Mouse (Mus musculus): ENCODE results near the gene Gm40193. TPM values are rescaled to one million over a fixed set of nuclear protein-coding genes. Genes with fewer than 3 reads are reported as not detected.
"Not testable (repeated sequence)": the region's sequence is repeated elsewhere in the genome, so short reads cannot be mapped to it uniquely, and the experiment has no call there.

Gm40193 gene
- total RNA-seq (2021), result not detected
- long read RNA-seq, experiment 1, result 0 reads
- long read RNA-seq, experiment 2, result 0 reads

DNA sequence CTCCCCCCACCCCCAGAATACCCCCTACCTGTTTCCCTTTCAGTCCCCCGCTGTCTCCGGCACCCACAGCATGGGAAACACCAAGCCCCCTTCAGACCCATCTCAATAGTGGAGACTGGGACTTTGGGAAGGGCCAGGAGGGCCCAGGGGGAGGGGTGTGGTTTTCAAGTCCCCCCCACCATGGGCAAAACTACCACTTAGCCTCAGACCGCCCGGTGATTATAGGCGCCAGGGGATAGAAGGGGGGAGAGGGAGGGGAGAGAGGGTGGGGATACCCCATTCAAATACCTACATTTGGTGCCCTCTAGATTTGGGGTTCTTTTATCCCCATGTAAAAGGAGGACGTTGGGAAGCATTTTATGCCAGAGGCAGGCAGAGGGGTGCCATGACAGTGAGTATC lies at the start of gene Gm40193:
Gene Gm40193 (minus strand): TSS at position 101 of the 400 bp plus-strand sequence.
- DNase-seq, result no peak
- intact Hi-C loops (cut with DNase I), result no loop called here

GRCm38 (mm10) chr11:70582196-70582595 lies 49.5 kb upstream of the Gm40193 start:
- DNase-seq, result no peak
- intact Hi-C loops (cut with DNase I), result no loop called here

DNA sequence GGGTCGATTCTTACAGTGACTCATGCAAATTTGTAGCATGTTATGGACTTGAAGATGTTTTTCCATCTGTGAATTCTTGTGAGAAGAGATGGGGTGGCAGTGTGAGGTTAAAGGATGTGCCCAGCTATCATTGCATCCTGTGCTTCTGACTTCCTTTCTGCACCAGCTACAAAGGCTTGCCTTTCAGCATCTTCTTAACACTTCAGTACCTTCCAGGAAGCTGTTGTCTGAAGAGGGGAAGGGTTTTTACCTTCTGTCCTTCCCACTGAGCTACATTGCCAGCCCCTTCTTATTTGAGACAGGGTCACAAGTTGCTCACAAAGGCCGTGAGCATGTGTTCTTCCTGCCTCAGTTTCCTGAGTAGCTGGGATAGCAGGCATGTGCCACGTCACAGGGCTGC lies 48.2 kb upstream of the Gm40193 start:
- intact Hi-C loops (cut with DNase I), result no loop called here
- no peak for DNase-seq

DNA sequence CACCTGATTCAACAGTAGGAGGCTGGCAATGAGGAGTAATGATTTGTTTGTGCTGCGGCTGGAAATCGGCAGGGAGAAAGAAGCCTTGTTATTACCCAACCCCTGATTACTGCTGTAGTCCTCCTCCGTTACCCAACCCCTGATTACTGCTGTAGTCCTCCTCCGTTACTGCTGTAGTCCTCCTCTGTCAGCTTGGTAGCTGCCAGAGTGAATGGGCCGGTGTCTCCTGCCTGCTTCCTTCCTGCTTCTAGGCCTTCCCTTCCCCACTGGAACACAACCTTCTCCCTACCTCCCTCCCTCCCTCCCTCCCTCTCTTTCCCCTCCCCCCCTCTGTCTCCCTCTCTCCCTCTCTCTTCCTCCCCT lies 47.6 kb upstream of the Gm40193 start:
- DNase-seq, result no peak
- intact Hi-C loops (cut with DNase I), result no loop called here

GRCm38 (mm10) chr11:70579710-70580357 lies 47.1 kb upstream of the Gm40193 start:
- DNase-seq, result no peak
- intact Hi-C loops (cut with DNase I), result no loop called here

DNA sequence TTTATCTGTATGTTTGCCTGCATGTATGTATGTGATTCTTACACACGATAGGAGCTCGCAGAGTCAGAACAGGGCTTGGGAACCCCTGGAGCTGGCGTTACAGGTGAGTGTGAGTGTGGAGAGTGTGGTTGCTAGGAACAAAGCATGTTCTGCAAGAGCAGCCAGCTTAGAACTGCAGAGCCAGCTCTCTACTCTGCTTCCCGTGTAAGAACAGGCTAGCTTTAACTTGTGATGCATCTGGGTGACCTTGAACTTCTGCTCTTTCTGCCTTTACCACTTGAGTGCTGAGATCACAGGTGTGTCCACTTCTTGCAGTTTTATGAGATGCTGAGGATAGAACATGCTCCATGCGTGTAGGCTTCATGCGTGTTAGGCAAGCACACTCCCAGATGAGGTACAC lies 46.2 kb upstream of the Gm40193 start:
- no peak for DNase-seq
- intact Hi-C loops (cut with DNase I), result no loop called here

DNA sequence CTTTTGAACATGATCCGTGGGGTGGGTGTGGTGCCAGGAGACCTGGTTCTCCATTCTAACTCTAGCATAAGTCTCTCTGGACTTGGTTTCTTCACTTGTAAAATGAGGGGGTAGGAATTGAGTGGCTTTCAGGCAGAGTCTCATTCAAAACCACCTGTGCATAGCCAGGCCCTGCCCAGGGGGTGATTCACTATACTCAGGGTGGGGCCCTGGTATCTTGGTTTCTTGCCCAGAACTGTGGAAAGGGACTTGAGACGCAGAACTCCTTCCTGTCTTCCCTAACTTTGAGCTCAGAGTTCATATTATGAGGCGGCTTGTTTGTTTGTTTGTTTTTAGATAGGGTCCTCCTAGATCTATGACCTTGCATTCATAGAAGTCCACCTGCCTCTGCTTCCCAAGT lies 44.5 kb upstream of the Gm40193 start:
- DNase-seq, result no peak
- intact Hi-C loops (cut with DNase I), result no loop called here

DNA sequence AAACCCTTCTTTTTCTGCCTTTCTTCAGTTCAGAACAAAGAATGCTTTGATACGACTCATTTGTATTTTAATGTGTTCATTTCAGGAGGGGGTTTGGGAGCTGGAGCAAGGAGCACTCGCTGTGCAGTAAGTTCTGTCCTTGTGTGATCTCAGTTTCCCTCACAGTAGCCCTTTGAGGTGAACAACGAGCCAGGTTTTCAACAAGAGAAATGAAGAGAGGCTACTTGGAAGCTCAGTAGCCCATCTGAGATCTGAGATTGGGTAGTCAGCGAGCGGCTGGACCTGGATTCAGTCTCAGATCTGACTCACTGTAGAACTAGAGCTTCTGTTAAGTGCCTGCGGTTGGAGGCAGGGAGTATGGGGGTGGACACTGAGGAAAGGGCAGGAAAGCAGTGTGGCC lies 41.1 kb upstream of the Gm40193 start:
- intact Hi-C loops (cut with DNase I), result no loop called here
- no peak for DNase-seq

DNA sequence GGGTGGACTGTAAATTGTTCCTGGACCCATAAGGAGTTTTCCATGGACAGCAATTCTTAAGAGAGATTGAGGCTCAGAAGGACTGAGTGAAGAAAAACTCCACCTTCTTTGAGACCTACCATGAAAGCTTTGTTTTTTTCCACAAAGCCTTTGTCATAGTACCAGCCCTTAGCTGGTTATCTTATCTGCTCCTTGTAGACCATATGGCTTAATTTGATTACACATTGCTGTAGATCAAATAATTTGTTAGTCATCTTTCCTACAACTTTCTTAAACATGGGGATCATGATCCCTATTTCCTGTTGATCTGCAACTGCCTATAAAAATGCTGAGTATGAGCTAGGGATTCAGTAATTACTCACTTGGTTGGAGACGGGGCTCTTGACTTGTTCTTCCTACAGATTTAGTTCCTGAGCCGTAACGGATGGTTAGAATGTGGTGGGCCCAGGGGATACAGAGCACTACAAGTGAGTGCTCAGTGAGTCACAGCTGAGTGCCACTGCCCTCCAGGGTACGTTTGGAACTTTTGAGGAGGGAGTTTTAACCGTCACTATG lies 39.7 kb upstream of the Gm40193 start:
- DNase-seq, result no peak
- intact Hi-C loops (cut with DNase I), result no loop called here

GRCm38 (mm10) chr11:70571641-70572040 lies 38.9 kb upstream of the Gm40193 start:
- no peak for DNase-seq
- intact Hi-C loops (cut with DNase I), result no loop called here

GRCm38 (mm10) chr11:70570614-70571013 lies 37.9 kb upstream of the Gm40193 start:
- intact Hi-C loops (cut with DNase I); DNase-seq: not testable (repeated sequence)

GRCm38 (mm10) chr11:70566586-70566985 lies 33.8 kb upstream of the Gm40193 start:
- no peak for DNase-seq
- intact Hi-C loops (cut with DNase I), result no loop called here

GRCm38 (mm10) chr11:70564276-70564873 lies 31.6 kb upstream of the Gm40193 start:
- intact Hi-C loops (cut with DNase I), result no loop called here
- no peak for DNase-seq

DNA sequence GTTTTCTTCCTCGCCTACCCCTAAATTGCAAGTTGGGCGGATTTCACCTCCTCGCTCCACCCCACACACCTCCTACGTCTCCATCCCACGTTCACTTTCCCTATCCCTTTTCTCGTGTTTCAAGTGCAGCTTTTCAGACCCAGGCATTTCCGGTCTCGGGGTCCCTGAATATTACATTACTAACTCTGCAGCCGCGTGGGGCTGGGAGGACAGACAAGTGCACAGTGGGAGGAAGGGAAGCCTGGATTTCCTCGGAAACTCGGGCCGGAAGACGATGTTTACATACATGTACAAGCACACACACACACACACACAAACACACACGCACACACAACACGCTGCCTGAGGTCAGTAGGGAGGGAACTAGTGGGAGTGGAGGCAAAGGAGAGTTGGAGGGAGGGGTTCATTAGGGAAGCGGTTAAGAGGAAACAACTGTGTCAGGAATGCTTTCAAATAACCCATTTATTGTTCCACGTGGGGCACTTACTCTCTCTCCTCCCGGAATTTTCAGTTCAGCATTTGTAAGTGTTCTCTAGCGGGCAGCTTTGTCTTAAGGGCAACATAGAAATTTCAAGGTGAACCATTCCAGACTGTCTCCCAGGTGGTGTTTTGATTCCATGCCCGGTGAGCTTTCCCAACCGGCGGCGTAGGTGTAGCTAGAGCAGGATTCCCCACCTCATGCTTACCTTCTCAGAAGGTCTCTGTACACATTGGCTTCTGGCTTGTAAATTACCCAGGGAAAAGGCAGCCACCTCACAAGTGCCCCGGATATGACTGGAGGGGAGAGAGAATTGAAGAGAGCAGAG lies 30.9 kb upstream of the Gm40193 start:
- DNase-seq, result no peak
- intact Hi-C loops (cut with DNase I), result no loop called here

DNA sequence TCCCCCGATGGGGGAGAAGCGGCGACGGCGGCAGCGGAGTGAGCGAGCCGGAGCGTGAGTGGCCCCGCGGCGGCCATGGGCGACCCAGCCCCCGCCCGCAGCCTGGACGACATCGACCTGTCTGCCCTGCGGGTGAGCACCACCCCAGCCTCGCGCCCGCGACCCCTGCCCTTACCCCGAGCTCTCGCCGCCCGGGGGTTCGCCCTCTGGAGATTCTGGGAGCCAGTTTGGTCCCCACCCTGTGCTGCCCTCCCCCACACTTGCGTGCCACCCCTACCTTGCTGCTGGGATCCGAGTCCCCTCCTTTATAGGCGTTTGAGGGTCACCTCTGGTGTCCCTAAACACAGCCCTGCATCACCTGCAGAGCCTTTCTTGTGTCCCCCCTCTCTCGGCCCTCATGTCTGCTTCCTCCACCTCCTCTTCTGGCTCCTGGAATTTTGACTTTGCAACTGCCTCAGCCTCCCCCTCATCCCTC lies 30.3 kb upstream of the Gm40193 start:
- DNase-seq, result no peak
- intact Hi-C loops (cut with DNase I), result no loop called here

DNA sequence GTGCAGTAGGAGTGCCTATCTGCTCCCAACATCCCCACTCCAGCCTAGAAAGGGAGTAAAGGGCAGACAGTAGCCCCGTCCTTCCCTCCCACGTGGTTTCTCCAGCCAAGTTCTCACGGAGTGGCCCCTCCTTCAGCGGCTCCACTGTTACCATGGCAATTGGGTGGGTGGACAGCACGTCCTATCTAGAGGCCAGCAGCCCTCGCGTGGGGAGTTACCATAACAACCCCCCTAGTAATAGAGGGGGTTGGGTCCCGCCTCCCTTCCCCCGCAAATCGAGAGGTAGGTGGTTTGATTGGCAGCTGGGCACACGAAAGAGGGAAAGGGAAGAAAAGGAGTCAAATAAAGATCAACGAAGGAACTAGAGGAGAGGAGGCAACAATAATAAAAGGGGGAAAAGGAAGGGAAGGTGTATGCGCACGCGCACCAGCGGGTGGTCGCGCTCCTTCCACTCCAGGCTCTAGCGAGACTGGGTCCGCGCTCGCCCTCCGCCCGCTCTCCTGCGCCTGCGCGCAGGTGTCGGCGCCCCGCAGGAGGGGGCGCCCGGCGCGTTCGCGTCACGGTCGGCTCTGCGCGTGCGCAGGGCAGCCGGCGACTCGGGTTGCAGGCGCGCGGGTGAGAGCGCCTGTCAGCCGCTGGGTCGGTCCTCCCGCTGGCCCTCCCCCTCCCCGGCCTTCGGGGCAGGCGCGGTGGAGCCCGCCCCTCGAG lies 29.7 kb upstream of the Gm40193 start, which contains the start of gene Mink1:
Gene Mink1 (plus strand): TSS at position 595 of the 708 bp plus-strand sequence.
- DNase-seq, result peak; percentile 79 to 85
- intact Hi-C loops (cut with DNase I), result no loop called here

- intact Hi-C loops (cut with DNase I), result no loop called here
Measured at GRCm38 (mm10) chr11:70561937-70562286, 29.2 kb upstream of the Gm40193 start.

GRCm38 (mm10) chr11:70557545-70557944 lies 24.8 kb upstream of the Gm40193 start:
- no peak for DNase-seq
- intact Hi-C loops (cut with DNase I), result no loop called here

More at GRCm38 (mm10) chr11:70561937-70562286, 29.2 kb upstream of the Gm40193 start:
- no peak for DNase-seq

GRCm38 (mm10) chr11:70553940-70554339 lies 21.2 kb upstream of the Gm40193 start:
- DNase-seq, result no peak
- intact Hi-C loops (cut with DNase I), result no loop called here

DNA sequence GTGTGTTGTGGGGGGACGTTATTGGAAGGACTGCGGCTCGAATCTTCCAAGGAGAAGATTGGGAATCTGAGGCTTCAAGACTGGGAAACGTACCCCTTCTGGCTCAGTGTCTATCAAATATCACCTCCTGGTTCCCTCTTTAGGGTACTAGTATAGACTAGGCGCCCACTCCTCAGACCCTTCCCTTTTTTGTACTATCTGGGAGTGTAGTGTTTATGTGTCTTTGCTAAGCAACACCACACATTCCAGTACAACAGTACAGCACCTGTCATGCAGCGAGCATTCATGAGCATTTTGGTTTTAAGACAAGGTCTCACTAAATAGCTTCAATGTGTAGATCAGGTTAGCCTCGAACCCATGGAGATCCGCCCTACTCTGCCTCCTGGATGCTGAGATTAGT lies 18.8 kb upstream of the Gm40193 start:
- intact Hi-C loops (cut with DNase I), result no loop called here
- DNase-seq, result no peak

DNA sequence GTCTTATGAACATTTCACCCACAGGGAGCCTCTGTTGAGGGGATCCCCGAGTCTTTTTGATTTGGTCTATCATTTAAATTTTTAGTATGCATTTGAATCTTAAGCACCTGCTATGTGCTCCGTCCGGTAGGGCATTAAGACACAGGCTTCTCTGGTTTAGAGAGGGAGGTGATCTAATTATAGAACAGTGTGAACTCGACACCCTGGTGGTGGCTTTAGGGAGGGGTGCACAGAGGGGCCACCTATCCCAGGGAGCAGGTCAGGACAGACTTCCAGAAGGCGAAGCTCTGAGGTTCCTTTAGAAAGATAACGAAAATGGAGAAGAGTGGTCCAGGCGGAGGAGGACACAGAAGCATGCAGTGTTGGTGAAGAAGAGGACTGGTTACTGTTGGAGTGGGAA lies 11.8 kb upstream of the Gm40193 start:
- DNase-seq, result no peak
- intact Hi-C loops (cut with DNase I), result no loop called here

Data from gastrocnemius, postnatal 36 days (tissue).